Mouse (Mus musculus): ENCODE results near the gene Ctrl. TPM values are rescaled to one million over a fixed set of nuclear protein-coding genes. Genes with fewer than 3 reads are reported as not detected.
"Not testable (repeated sequence)": the region's sequence is repeated elsewhere in the genome, so short reads cannot be mapped to it uniquely, and the experiment has no call there.

Ctrl gene
- polyA plus RNA-seq (2015; fragmentation: Nextera tagmentation; extraction: Ambion mirVana): 0.79 and 0.89 TPM in 2 replicates

DNA sequence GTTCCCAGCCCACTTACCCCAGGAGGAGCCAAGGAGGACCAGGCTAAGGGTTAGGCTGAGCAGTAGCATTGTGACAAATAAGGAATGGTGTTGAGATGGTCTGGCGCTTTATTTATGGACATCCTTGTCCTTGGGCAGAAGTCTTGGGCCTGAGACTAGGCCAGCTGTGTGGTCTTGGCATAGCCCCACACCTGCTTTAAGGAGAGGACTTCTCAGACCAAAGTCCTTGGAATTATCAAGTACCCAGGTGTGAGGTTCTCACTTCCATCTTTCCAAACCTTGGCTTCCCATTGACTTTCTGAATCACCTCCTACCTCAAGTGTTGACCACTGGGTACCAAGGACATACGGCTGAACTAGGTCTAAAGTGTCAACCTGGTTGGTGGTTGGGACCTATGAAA lies at the start of gene Ctrl:
TSS of gene Ctrl (minus strand) at position 101 of the 400 bp plus-strand sequence.
- no peak within 1 kb of the TSS for H3K27ac ChIP-seq (ENCODE audit: low read length)

DNA sequence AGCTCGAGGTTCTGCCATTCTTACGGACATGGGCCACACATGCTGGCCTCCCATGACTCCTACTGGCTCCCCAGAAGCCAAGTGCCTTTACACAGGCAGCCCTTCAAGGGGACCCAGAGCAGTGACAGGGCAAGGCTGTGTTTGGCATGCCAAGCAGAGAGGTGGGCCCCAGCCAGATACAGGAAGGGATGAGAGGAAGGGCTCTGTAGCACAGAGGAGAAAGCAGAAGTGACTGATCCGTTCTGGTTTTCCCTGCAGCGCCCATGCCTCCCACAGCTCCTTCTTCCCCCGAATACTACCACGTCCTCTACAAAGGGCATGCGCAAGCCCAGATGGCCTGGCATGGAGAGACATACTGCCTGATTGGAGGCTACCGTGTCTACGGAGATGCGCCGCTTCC lies 49.7 kb upstream of the Ctrl start:
- not testable (repeated sequence) for H3K9me3 ChIP-seq (replicated peaks; ENCODE audit: control insufficient read depth, low read length); H3K36me3 ChIP-seq (ENCODE audit: control insufficient read depth, insufficient read depth)

More for the DNA sequence above, at the start of gene Ctrl:
- Histone ChIP-seq H3K4me2 (ENCODE audit: low read depth, low read length) (no peak within 1 kb of the TSS), H3K9me3 (replicated peaks; ENCODE audit: control insufficient read depth, low read length) (no peaks in the 10 kb centered on the region), H3K27me3 (ENCODE audit: control insufficient read depth, insufficient read depth, low read length) (no peaks in the 10 kb centered on the region), H3K4me1 (ENCODE audit: control insufficient read depth, insufficient read depth, low read length) (peaks cover 18% of the 10 kb centered on the region), H3K9ac (ENCODE audit: low read length) (no peak within 1 kb of the TSS), H3K4me3 (ENCODE audit: low read length) (no peak within 1 kb of the TSS), H3K36me3 (ENCODE audit: control insufficient read depth, insufficient read depth) (no peaks in the 10 kb centered on the region)
- no peak for ATAC-seq (replicated peaks; ENCODE audit: extremely low read depth, insufficient read depth, low FRiP score)
- 94% methylated on average over 2 of the region's 2 CpGs for WGBS

DNA sequence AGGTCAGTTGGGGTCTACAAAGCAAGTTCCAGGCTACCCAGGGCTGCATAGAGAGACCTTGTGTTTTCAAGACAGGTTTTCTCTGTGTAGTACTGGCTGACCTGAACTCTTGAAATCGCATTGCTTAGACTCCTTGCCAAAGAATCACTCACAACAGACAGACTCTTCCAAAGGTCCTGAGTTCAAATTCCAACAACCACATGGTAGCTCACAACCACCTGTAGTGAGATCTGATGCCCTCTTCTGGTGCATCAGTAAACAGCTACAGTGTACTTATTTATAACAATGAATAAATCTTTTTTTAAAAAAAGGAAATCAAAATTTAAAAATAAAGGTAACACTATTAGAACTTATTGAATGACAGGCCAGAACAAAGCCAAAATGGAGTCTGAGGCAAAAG lies 47.5 kb upstream of the Ctrl start:
- no peak for ATAC-seq (replicated peaks; ENCODE audit: extremely low read depth, insufficient read depth, low FRiP score)
- no peak overlapping the region for H3K4me2 ChIP-seq (ENCODE audit: low read depth, low read length)

More for the DNA sequence above, 49.7 kb upstream of the Ctrl start:
- H3K9ac ChIP-seq (ENCODE audit: low read length); H3K4me3 ChIP-seq (ENCODE audit: low read length); H3K27ac ChIP-seq (ENCODE audit: low read length); H3K4me2 ChIP-seq (ENCODE audit: low read depth, low read length); H3K27me3 ChIP-seq (ENCODE audit: control insufficient read depth, insufficient read depth, low read length); ATAC-seq (replicated peaks; ENCODE audit: extremely low read depth, insufficient read depth, low FRiP score); H3K4me1 ChIP-seq (ENCODE audit: control insufficient read depth, insufficient read depth, low read length): not testable (repeated sequence)
- 77% methylated on average over 11 of the region's 11 CpGs for WGBS

DNA sequence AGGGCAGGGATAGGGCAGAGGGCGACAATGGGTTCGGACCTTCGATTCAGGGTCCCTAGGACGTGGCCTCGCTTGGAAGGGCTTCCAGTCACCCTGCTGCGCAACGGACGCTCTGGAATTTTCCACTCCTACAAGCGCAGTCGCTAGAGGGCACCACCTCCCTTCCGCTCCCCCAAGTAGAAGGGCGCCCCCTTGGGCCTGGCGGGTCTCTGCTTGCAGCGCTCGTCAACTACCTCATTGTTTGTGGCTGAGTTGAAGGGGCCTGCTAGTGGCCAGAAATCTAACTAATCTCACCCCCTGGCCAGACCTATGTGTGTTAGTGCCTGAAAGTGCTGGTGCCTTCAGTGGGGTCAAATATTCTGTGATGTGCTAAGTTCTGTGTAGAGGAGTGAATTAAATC lies 45.7 kb upstream of the Ctrl start, which contains the start of gene Dpep3:
TSS of gene Dpep3 (minus strand) at position 105 of the 400 bp plus-strand sequence.
- no peak within 1 kb of the TSS for H3K9ac ChIP-seq (ENCODE audit: low read length)
- H3K4me2 ChIP-seq (ENCODE audit: low read depth, low read length): no peak within 1 kb of the TSS
- H3K4me1 ChIP-seq (ENCODE audit: control insufficient read depth, insufficient read depth, low read length): no peaks in the 10 kb centered on the region
- H3K9me3 ChIP-seq (replicated peaks; ENCODE audit: control insufficient read depth, low read length): no peaks in the 10 kb centered on the region
- ATAC-seq (replicated peaks; ENCODE audit: extremely low read depth, insufficient read depth, low FRiP score): no peak
- no peaks in the 10 kb centered on the region for H3K36me3 ChIP-seq (ENCODE audit: control insufficient read depth, insufficient read depth)
- no peak within 1 kb of the TSS for H3K27ac ChIP-seq (ENCODE audit: low read length)
- 89% methylated on average over 15 of the region's 15 CpGs for WGBS
- H3K27me3 ChIP-seq (ENCODE audit: control insufficient read depth, insufficient read depth, low read length): no peaks in the 10 kb centered on the region
- no peak within 1 kb of the TSS for H3K4me3 ChIP-seq (ENCODE audit: low read length)

More for the DNA sequence above, 47.5 kb upstream of the Ctrl start:
- no peaks in the 10 kb centered on the region for H3K9me3 ChIP-seq (replicated peaks; ENCODE audit: control insufficient read depth, low read length)
- H3K4me3 ChIP-seq (ENCODE audit: low read length): no peak overlapping the region
- WGBS: 78% methylated on average over 1 of the region's 1 CpGs
- no peak overlapping the region for H3K27ac ChIP-seq (ENCODE audit: low read length)
- no peaks in the 10 kb centered on the region for H3K27me3 ChIP-seq (ENCODE audit: control insufficient read depth, insufficient read depth, low read length)
- H3K9ac ChIP-seq (ENCODE audit: low read length): no peak overlapping the region
- H3K4me1 ChIP-seq (ENCODE audit: control insufficient read depth, insufficient read depth, low read length): no peaks in the 10 kb centered on the region
- H3K36me3 ChIP-seq (ENCODE audit: control insufficient read depth, insufficient read depth): no peaks in the 10 kb centered on the region

DNA sequence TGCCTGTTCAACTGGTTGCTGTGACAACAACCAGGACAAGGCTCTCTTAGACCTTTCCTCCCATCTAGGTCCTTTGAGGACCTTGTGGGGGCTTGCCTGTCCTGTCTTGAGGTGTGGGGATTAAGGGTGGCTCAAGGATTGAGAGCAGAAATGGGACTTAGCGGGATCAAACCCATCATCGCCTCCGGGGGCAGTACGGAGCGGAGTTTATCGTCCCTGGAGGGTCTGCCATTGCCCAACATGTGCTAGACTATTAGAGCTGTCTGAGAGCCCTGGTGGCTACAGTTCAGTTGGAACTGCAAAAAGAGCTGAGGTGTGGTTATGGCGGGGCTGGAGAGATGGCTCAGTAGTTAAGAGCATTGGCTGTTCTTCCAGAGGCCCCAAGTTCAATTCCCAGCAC lies 41.7 kb upstream of the Ctrl start:
- Histone ChIP-seq H3K27ac (ENCODE audit: low read length) (no peak overlapping the region), H3K36me3 (ENCODE audit: control insufficient read depth, insufficient read depth) (no peaks in the 10 kb centered on the region), H3K9ac (ENCODE audit: low read length) (no peak overlapping the region), H3K27me3 (ENCODE audit: control insufficient read depth, insufficient read depth, low read length) (no peaks in the 10 kb centered on the region), H3K4me2 (ENCODE audit: low read depth, low read length) (no peak overlapping the region), H3K4me3 (ENCODE audit: low read length) (no peak overlapping the region), H3K9me3 (replicated peaks; ENCODE audit: control insufficient read depth, low read length) (no peaks in the 10 kb centered on the region), H3K4me1 (ENCODE audit: control insufficient read depth, insufficient read depth, low read length) (no peaks in the 10 kb centered on the region)
- no peak for ATAC-seq (replicated peaks; ENCODE audit: extremely low read depth, insufficient read depth, low FRiP score)
- WGBS: 66% methylated on average over 7 of the region's 7 CpGs

DNA sequence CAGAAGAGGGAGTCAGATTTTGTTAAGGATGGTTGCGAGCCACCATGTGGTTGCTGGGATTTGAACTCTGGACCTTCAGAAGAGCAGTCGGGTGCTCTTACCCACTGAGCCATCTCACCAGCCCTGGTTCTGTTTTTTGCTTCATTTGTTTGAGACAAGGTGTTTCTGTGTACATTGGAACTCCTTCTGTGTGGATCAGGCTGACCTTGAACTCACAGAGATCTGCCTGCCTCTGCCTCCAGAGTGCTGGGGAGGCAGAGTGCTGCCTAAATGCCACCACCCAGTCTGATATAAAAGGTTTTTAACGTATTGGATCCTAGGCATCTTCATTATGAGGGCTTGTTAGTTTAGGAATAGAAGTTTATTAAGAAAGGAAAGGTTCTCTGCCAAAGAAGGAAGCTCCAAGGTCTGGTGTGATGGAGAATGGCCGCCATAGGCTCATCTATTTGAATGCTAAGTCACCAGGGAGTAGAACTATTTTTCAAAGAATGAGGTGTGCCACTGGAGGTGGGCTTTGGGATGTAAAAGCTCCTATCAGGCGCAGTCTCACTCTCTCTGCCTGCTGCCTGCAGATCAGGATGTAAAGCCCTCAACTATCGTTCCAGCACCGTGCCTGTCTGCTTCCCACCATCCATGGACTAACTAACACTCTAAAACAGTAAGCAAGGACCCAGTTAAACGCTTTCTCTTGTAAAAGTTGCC lies 37.5 kb upstream of the Ctrl start:
- no peak overlapping the region for H3K4me2 ChIP-seq (ENCODE audit: low read depth, low read length)
- no peak overlapping the region for H3K9ac ChIP-seq (ENCODE audit: low read length)
- H3K27ac ChIP-seq (ENCODE audit: low read length): no peak overlapping the region
- WGBS: 78% methylated on average over 8 of the region's 8 CpGs
- ATAC-seq (replicated peaks; ENCODE audit: extremely low read depth, insufficient read depth, low FRiP score): no peak
- no peaks in the 10 kb centered on the region for H3K9me3 ChIP-seq (replicated peaks; ENCODE audit: control insufficient read depth, low read length)
- no peaks in the 10 kb centered on the region for H3K36me3 ChIP-seq (ENCODE audit: control insufficient read depth, insufficient read depth)
- H3K4me3 ChIP-seq (ENCODE audit: low read length): no peak overlapping the region
- peaks cover 19% of the 10 kb centered on the region for H3K4me1 ChIP-seq (ENCODE audit: control insufficient read depth, insufficient read depth, low read length)
- H3K27me3 ChIP-seq (ENCODE audit: control insufficient read depth, insufficient read depth, low read length): no peaks in the 10 kb centered on the region

DNA sequence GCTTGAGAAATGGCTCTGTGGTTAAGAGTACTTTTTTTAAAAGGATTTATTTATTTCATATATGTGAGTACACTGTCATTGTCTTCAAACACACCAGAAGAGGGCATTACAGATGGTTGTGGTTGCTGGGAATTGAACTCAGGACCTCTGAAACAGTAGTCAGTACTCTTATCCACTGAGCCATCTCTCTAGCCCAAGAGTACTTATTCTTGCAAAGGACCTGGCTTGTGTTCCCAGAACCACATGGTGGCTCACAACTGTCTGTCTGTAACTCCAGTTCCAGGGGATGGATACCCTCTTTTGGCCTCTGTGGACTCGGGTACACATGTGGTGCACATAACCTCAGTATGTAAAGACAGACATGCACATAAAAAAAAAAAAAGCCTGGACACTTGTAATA lies 35.7 kb upstream of the Ctrl start:
- Histone ChIP-seq H3K4me1 (ENCODE audit: control insufficient read depth, insufficient read depth, low read length) (peaks cover 26% of the 10 kb centered on the region), H3K27ac (ENCODE audit: low read length) (no peak overlapping the region), H3K9ac (ENCODE audit: low read length) (no peak overlapping the region), H3K4me3 (ENCODE audit: low read length) (no peak overlapping the region), H3K36me3 (ENCODE audit: control insufficient read depth, insufficient read depth) (no peaks in the 10 kb centered on the region), H3K27me3 (ENCODE audit: control insufficient read depth, insufficient read depth, low read length) (no peaks in the 10 kb centered on the region), H3K4me2 (ENCODE audit: low read depth, low read length) (no peak overlapping the region), H3K9me3 (replicated peaks; ENCODE audit: control insufficient read depth, low read length) (no peaks in the 10 kb centered on the region)
- WGBS: 79% methylated on average over 1 of the region's 1 CpGs
- no peak for ATAC-seq (replicated peaks; ENCODE audit: extremely low read depth, insufficient read depth, low FRiP score)

DNA sequence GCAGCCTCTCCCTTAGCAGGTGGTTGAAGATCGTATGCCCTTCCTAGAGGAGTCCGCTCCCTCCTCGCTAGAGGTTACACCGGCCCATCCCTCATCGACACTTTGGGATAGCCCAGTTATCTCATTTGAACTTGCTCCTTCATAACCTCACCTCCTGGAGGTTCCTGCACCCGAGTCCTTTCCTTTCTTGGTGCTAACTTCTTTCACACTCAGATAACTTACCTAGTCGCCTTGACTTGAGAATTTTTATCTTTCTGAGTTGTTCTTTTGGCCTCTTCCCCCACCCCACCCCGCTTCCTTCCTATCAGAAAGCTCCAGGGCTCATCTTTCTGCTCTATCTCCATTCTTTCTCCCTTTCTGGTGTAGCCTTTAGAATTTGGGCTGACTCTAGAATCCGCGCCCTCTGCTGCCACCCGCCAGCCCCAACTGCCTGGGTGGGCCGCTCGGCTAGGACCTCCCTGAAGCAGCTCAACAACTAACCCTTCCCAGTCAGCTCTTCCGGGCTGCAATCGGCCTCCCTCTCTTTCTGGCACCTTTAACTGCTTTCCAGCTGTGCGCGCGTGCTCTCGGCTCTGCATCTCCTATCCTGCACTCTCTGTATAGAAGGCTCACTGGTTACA lies 33.1 kb upstream of the Ctrl start:
- 0 out of 2 replicates have a peak, but pooled peaks have one; percentile 4 for ATAC-seq (replicated peaks; ENCODE audit: extremely low read depth, insufficient read depth, low FRiP score)
- H3K4me3 ChIP-seq (ENCODE audit: low read length): peak overlapping the region; percentile 86
- no peaks in the 10 kb centered on the region for H3K27me3 ChIP-seq (ENCODE audit: control insufficient read depth, insufficient read depth, low read length)
- peaks cover 44% of the 10 kb centered on the region for H3K4me1 ChIP-seq (ENCODE audit: control insufficient read depth, insufficient read depth, low read length)
- peak overlapping the region; percentile 93 for H3K27ac ChIP-seq (ENCODE audit: low read length)
- H3K9ac ChIP-seq (ENCODE audit: low read length): peak overlapping the region; percentile 1; the same call in 1 of the 2 replicates
- WGBS: 10% methylated on average over 19 of the region's 19 CpGs
- no peaks in the 10 kb centered on the region for H3K9me3 ChIP-seq (replicated peaks; ENCODE audit: control insufficient read depth, low read length)
- H3K4me2 ChIP-seq (ENCODE audit: low read depth, low read length): peak overlapping the region; percentile 70
- H3K36me3 ChIP-seq (ENCODE audit: control insufficient read depth, insufficient read depth): no peaks in the 10 kb centered on the region

DNA sequence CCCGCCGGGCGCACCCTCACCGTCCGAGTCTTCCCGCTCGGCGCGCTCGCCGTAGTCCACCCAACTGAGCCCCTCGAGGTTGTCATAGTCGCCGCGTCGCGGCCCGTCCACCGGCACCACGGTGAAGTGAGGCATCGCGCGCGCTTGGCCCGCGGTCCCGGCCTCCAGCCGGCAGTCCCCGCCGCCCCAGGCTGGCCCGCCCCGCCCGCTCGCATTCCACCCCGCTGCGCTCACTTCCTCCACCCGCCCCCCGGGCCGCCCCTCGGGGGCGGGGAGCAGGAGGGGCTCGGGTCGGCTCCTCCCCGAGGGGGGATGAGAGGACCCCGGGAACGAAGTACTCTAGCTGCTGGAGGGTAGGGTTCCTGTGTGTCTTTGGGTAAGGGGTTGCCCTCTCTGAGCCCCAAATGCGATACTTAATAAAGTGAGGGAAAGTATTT lies 32.3 kb upstream of the Ctrl start, which contains the start of gene Slc12a4:
TSS of gene Slc12a4 (minus strand) at position 193 of the 437 bp plus-strand sequence.
- WGBS: under 1% methylated on average over 47 of the region's 47 CpGs
- peaks cover 48% of the 10 kb centered on the region for H3K4me1 ChIP-seq (ENCODE audit: control insufficient read depth, insufficient read depth, low read length)
- peak within 1 kb of the TSS; percentile 93 for H3K27ac ChIP-seq (ENCODE audit: low read length)
- peak within 1 kb of the TSS; percentile 70 for H3K4me2 ChIP-seq (ENCODE audit: low read depth, low read length)
- no peaks in the 10 kb centered on the region for H3K9me3 ChIP-seq (replicated peaks; ENCODE audit: control insufficient read depth, low read length)
- peak within 1 kb of the TSS; percentile 86 for H3K4me3 ChIP-seq (ENCODE audit: low read length)
- peak within 1 kb of the TSS; percentile 96 for H3K9ac ChIP-seq (ENCODE audit: low read length)
- peak; percentile 91 for ATAC-seq (replicated peaks; ENCODE audit: extremely low read depth, insufficient read depth, low FRiP score)
- no peaks in the 10 kb centered on the region for H3K36me3 ChIP-seq (ENCODE audit: control insufficient read depth, insufficient read depth)
- no peaks in the 10 kb centered on the region for H3K27me3 ChIP-seq (ENCODE audit: control insufficient read depth, insufficient read depth, low read length)

All from heart, embryonic 16.5 days (tissue).